Mouse (Mus musculus): ENCODE data around the gene Fgfr1op2. TPM values are rescaled to one million over a fixed set of nuclear protein-coding genes. Genes with fewer than 3 reads are reported as not detected.

Fgfr1op2 gene
- total RNA-seq, 2 experiments from 2014 or later: 96.1 to 157 TPM

DNA sequence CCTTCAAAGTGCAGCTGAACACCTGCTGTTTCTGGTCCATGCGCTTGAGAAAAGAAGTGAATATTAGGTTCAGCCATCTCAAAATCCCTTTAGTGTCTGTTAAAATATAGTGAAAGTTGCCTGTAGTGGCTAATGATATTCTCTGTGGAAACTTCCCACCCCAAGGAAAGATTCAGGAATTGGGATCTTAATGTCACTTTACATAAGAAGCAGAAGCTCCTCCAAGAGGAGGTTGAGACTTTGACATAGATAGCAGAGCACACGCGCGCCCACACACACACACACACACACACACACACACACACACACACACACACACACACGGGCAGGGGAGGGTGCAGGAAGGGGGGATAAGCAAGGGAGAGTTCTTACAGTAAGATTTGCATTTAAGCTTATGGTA, 8.1 kb downstream of the Fgfr1op2 start:
- no peak for ATAC-seq (replicated peaks; ENCODE audit: poor library complexity, severe bottlenecking)

- ATAC-seq (replicated peaks; ENCODE audit: poor library complexity, severe bottlenecking): no peak
Observed at GRCm38 (mm10) chr6:146602601-146603000, 25.6 kb downstream of the Fgfr1op2 start.

GRCm38 (mm10) chr6:146603651-146604050, 26.6 kb downstream of the Fgfr1op2 start:
- ATAC-seq (replicated peaks; ENCODE audit: poor library complexity, severe bottlenecking): no peak

GRCm38 (mm10) chr6:146611385-146611784, 34.4 kb downstream of the Fgfr1op2 start:
- no peak for ATAC-seq (replicated peaks; ENCODE audit: poor library complexity, severe bottlenecking)

DNA sequence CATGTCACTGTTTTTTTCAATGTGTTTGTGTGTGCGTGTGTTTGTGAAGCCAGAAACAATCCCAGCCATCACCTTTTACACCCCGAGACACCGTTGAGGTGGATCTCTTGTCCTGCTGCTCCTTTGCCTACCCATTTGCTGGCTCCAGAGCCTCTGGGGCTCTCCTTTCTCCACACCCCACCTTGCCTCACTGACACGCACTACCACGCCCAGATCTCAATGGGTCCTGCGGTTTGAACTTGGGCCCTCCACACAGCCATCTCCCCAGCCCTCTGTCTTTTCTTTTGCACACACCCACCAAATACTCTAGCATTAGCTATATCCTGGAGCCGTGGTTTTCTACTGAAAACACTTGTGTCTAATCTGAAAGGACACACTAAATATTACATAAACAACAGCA, 34.9 kb downstream of the Fgfr1op2 start:
- no peak for ATAC-seq (replicated peaks; ENCODE audit: poor library complexity, severe bottlenecking)

DNA sequence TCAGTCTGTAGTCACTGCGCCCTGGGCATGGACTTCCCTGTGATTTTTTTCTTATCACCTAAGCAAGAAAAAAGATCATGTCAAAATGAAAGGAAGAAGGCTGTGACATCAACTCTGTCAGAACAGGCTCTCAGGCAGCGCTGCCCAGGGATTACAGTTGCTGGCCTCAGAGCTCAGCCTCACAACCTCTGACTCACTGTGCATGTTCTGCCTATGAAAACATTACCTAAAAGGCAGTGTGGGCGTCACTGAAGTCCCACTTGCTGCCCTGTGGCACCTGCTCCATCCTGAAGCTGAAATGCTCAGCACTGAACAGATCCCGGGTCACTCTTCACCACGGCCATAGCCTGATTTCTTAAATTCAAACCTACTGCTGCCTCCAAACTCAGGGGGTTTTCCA, 35.7 kb downstream of the Fgfr1op2 start:
- ATAC-seq (replicated peaks; ENCODE audit: poor library complexity, severe bottlenecking): no peak

GRCm38 (mm10) chr6:146613907-146614306, 36.9 kb downstream of the Fgfr1op2 start:
- no peak for ATAC-seq (replicated peaks; ENCODE audit: poor library complexity, severe bottlenecking)

DNA sequence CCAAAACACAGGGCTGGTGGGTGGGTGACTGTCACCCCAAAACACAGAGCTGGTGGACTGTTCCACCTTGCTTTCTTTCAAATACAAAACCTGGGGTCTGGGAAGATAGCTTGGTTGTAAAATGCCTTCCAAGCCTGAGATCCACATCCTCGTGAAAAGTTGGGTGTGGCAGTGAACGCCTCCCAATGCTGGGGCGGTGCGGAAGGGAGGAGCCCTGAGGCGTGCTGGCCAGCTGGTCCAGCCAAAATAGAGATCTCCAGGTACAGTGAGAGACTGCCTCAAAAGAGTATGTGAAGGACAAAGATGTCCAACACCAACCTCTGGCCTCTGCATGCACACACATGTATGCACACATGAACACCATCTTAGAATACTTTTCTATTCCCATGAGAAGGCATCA, 37.5 kb downstream of the Fgfr1op2 start:
- ATAC-seq (replicated peaks; ENCODE audit: poor library complexity, severe bottlenecking): no peak

GRCm38 (mm10) chr6:146615891-146616290, 38.9 kb downstream of the Fgfr1op2 start:
- ATAC-seq (replicated peaks; ENCODE audit: poor library complexity, severe bottlenecking): no peak

- ATAC-seq (replicated peaks; ENCODE audit: poor library complexity, severe bottlenecking): no peak
Observed at GRCm38 (mm10) chr6:146616670-146617069, 39.7 kb downstream of the Fgfr1op2 start.

DNA sequence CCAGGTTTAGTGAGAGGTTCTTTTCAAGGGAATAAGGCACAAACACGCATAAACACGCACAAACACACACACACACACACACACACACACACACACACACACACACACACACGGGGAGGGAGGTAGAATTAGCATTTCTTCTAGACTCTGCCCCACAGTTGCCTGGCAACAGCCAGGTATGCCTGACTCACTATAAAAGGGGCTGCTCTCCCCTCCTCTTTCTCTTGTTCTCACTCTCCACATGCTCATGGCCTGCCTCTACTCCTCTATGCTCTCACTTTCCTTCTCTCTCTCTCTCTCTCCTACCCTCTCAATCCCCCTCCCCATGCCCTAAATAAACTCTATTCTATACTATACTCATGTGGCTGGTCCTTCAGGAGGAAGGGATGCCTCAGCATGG, 51.1 kb downstream of the Fgfr1op2 start:
- no peak for ATAC-seq (replicated peaks; ENCODE audit: poor library complexity, severe bottlenecking)

DNA sequence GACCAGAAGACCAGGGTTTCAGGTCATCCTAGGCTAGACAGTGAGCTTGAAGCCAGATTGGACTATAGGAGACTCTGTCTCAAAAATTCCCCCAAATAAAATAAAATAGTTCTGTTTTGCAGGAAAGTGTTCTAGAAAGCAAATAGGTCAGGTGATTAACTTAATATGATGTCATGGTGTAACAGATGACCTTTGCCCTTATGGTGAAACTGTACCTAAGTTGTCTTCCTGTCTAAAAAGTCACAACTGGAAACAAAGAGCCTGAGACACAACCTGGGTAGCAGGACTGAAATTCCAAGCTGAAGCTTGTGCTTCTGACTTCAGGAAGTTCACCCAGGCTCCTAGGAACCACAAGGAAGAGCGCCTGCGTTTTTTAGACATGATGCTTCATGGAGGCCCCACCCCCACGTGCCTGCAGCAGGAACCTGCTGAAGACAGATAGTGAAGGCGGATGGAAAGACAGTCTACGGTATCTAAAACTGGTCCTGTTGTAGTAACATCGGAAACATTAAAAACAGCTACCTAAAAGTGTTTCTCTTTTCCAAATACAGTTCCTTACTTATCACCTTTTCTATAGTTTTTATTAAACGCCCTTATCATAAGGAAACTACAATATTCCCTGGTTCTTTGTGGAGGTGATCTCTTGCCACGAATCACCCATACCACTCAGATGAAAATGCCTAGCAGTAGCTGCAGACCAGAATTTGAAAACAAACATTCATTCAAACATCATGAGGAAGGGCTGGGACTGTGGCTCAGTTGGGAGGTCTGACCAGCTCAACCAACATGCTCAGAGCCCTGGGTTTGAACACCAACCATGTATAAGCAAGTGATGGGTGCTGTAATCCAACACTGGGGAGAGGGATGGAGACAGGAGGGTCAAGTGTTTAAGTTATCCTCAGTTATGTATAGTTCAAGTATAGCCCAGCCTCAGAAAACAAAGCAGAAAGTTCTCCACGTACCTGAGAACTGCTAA, 53.1 kb downstream of the Fgfr1op2 start:
- ATAC-seq (replicated peaks; ENCODE audit: poor library complexity, severe bottlenecking): no peak

GRCm38 (mm10) chr6:146630961-146631360, 54.0 kb downstream of the Fgfr1op2 start:
- ATAC-seq (replicated peaks; ENCODE audit: poor library complexity, severe bottlenecking): peak; percentile 43

GRCm38 (mm10) chr6:146631847-146632246, 54.8 kb downstream of the Fgfr1op2 start:
- ATAC-seq (replicated peaks; ENCODE audit: poor library complexity, severe bottlenecking): no peak

DNA sequence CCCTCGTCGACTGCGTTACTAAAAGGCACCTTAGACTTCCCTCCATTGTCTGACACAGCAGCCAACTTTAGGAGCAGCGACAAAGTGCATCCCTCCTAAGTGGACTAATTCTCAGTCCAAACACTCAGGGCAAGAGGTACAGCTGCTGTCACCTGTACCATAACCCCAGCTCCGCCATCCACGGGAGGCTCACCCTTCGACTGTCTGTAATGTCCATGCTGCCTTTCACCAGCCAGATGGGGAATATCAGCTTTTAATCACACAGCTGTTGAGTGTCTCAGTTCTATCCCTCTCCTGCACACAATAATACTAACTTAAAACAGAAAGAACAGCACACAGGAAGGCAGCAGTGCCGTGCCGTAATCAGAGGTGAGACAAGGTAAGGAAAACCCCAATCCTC, 55.4 kb downstream of the Fgfr1op2 start:
- ATAC-seq (replicated peaks; ENCODE audit: poor library complexity, severe bottlenecking): no peak

DNA sequence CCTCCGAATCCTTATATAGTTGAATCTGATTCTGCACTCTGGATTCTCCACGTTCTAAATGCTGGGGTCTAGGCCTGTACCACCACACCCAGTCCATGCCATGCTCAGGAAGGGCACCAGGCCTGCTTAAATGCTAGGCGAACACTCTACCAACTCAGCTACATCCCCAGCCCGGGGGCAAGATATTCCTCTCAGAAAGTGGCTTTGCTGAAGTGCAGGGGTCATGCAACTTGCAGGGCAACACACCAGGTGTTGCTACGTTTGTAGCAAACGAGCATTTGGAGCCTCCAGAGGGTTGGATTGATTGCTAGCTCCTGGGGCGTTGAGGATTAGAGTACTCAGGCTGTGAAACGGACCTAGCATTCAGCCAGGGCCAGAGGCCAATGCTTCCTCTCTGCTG, 56.1 kb downstream of the Fgfr1op2 start:
- no peak for ATAC-seq (replicated peaks; ENCODE audit: poor library complexity, severe bottlenecking)

GRCm38 (mm10) chr6:146633629-146634014, 56.6 kb downstream of the Fgfr1op2 start:
- no peak; the same call in 1 of the 2 replicates for ATAC-seq (replicated peaks; ENCODE audit: poor library complexity, severe bottlenecking)

GRCm38 (mm10) chr6:146634015-146634722, 57.2 kb downstream of the Fgfr1op2 start:
- peak; percentile 34 for ATAC-seq (replicated peaks; ENCODE audit: poor library complexity, severe bottlenecking)

DNA sequence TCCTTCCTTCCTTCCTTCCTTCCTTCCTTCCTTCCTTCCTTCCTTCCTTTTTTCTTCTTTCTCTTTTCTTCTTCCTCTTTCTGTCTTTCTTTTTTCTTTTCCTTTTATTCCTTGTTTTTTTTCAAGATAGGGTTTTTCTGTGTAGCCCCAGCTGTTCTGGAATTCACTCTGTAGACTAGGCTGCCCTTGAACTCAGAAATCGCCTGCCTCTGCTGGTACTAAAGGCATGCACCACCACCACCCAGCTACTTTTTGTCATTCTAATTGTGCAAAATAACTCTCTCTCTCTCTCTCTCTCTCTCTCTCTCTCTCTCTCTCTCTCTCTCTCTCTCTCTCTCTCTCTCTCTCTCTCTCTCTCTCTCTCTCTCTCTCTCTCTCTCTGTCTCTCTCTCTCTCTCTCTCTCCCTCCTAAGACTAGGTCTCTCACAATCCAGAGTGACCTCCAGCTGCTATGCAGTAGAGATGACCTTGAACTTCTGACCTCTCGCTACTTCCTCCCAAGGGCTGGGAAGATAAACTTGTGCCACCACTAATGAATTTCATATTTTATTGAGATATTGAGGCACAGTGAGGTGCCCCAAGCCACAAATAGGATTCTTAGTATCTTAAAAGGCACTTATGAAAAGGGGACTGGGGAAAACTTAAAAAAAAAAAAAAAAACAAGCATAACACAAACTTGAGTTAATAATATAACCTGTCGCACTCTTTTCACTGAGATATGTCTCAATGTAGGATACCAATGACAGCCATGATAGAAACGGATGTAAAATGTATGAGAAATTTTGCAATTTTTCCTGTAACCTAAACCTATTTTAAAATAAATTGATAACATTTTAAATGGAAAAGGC, 58.0 kb downstream of the Fgfr1op2 start:
- ATAC-seq (replicated peaks; ENCODE audit: poor library complexity, severe bottlenecking): no peak

DNA sequence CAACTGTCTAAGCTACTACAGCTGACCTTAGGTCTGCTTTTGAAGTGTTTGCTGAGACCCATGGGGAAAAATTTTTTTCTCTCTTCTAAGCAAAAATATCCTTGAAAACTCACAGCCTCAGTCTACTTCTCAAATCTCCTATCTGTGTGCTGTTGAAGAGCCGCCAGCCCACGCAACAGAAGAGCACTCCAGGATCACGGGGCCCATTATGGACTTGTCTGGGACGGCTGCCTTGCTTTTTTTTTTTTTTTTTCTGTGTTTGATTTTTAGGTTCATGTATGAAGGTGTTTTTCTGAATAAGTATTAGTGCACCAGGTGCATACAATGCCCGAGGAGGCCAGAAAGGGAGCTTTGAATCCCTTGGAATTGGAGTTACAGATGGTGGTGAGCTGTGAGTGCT, 59.5 kb downstream of the Fgfr1op2 start:
- ATAC-seq (replicated peaks; ENCODE audit: poor library complexity, severe bottlenecking): no peak

Measured in granulocyte monocyte progenitor cell, adult 5-6 weeks (primary cell).